Mouse (Mus musculus) intestine, embryonic 14.5 days (tissue): ENCODE results near the gene Ubqln5. TPM values are rescaled to one million over a fixed set of nuclear protein-coding genes. Genes with fewer than 3 reads are reported as not detected.

ENCODE experiments used
- ATAC-seq: fragments of 200-750 bp; cut with Nextera tagmentation; replicated peaks from 2 replicates; pipeline ENCODE4 v1.8.0; 2017; ENCODE audit warnings: low read depth, moderate number of reproducible peaks, moderate TSS enrichment, moderate library complexity; ENCODE audit not compliant: low FRiP score, low TSS enrichment
- DNase-seq: peaks from one replicate; pipeline ENCODE4 v3.0.0-alpha.2; 2018; ENCODE audit warnings: low spot score
- H3K27ac ChIP-seq: fragments of 300-500 bp; sonication (generic); 2 replicates; pipeline ENCODE4 v1.5.1; 2014; ENCODE audit warnings: low read depth, mild to moderate bottlenecking, control low read depth
- H3K27me3 ChIP-seq: fragments of 300-500 bp; sonication (generic); replicated peaks from 2 replicates; pipeline ENCODE4 v1.6.1; 2014; ENCODE audit warnings: low read length, control low read depth; ENCODE audit not compliant: control insufficient read depth, insufficient read depth
- H3K36me3 ChIP-seq: fragments of 300-500 bp; sonication (generic); 2 replicates; pipeline ENCODE4 v1.6.1; 2014; ENCODE audit warnings: low read length, control low read depth; ENCODE audit not compliant: control insufficient read depth, insufficient read depth
- H3K4me1 ChIP-seq: fragments of 300-500 bp; sonication (generic); replicated peaks from 2 replicates; pipeline ENCODE4 v1.6.1; 2014; ENCODE audit warnings: low read length, control low read depth, mixed read lengths; ENCODE audit not compliant: control insufficient read depth, insufficient read depth
- H3K4me2 ChIP-seq: fragments of 300-500 bp; sonication (generic); 2 replicates; pipeline ENCODE4 v1.6.1; 2014; ENCODE audit warnings: low read length
- H3K4me3 ChIP-seq: fragments of 300-500 bp; sonication (generic); 2 replicates; pipeline ENCODE4 v1.5.1; 2014; ENCODE audit warnings: low read depth, low read length, control low read depth, mixed read lengths
- H3K9ac ChIP-seq: fragments of 300-500 bp; sonication (generic); 2 replicates; pipeline ENCODE4 v1.6.1; 2014; ENCODE audit warnings: mild to moderate bottlenecking, low read length
- H3K9me3 ChIP-seq: fragments of 300-500 bp; sonication (generic); 2 replicates; pipeline ENCODE4 v1.6.1; 2016; ENCODE audit warnings: low read length, control low read depth; ENCODE audit not compliant: control insufficient read depth
- WGBS: fragments of 180-500 bp; shearing (Covaris S2); extraction: QIAGEN DNeasy Blood & Tissue Kit; methylation state at CpG from one replicate; pipeline ENCODE4 v1.1.7; 2014; 5-methylcytosine and 5-hydroxymethylcytosine counted together
- polyA plus RNA-seq: library from polyadenylated mRNA; unstranded; fragments of >200 nt; fragmentation: Nextera tagmentation; extraction: Ambion mirVana; gene quantifications from 2 replicates; pipeline ENCODE4 v1.2.1, GENCODE M21; 2014

Ubqln5 gene
- polyA plus RNA-seq, 1 experiment from 2014 or later = not detected

GRCm38 (mm10) chr7:104104757-104104972 lies 25.0 kb downstream of the Ubqln5 start, which contains the start of gene Olfr646:
Gene Olfr646 (plus strand): TSS chr7:104104873.
- H3K27ac ChIP-seq = no peak within 1 kb of the TSS
- H3K9me3 ChIP-seq = no peaks in the 10 kb centered on the region
- H3K4me2 ChIP-seq = no peak within 1 kb of the TSS
- no peak for DNase-seq
- H3K9ac ChIP-seq = no peak within 1 kb of the TSS
- ATAC-seq = no peak
- H3K4me3 ChIP-seq = no peak within 1 kb of the TSS
- H3K27me3 ChIP-seq = no peaks in the 10 kb centered on the region
- no peaks in the 10 kb centered on the region for H3K4me1 ChIP-seq
- no peaks in the 10 kb centered on the region for H3K36me3 ChIP-seq

GRCm38 (mm10) chr7:104103913-104104756 lies 25.5 kb downstream of the Ubqln5 start:
- Histone ChIP-seq H3K4me1 (no peaks in the 10 kb centered on the region), H3K27ac (no peak overlapping the region), H3K4me2 (no peak overlapping the region), H3K9ac (no peak overlapping the region), H3K27me3 (no peaks in the 10 kb centered on the region), H3K36me3 (no peaks in the 10 kb centered on the region), H3K9me3 (no peaks in the 10 kb centered on the region), H3K4me3 (no peak overlapping the region)
- DNase-seq (no peak), ATAC-seq (no peak)
- 42% methylated on average over 4 of the region's 4 CpGs for WGBS

- Histone ChIP-seq H3K4me2 (no peak within 1 kb of the TSS), H3K27ac (no peak within 1 kb of the TSS), H3K4me3 (no peak within 1 kb of the TSS), H3K9me3 (no peaks in the 10 kb centered on the region), H3K4me1 (no peaks in the 10 kb centered on the region), H3K9ac (no peak within 1 kb of the TSS), H3K27me3 (no peaks in the 10 kb centered on the region), H3K36me3 (no peaks in the 10 kb centered on the region)
- DNase-seq (no peak), ATAC-seq (no peak)
- WGBS = 80% methylated on average over 1 of the region's 1 CpGs
These were observed 44.3 kb downstream of the Ubqln5 start, which contains the start of gene Olfr645 for GRCm38 (mm10) chr7:104085365-104085764. Gene Olfr645 (minus strand): TSS chr7:104085465.

Other genes starting within 250 kb of the Ubqln5 start
- not detected in 2 replicates for gene Olfr66, start 243.6 kb downstream of the Ubqln5 start, polyA plus RNA-seq
- not detected in 2 replicates for gene Olfr64, start 235.3 kb downstream of the Ubqln5 start, polyA plus RNA-seq
- not detected in 2 replicates for gene Olfr65, start 226.3 kb downstream of the Ubqln5 start, polyA plus RNA-seq
- not detected in 2 replicates for gene Olfr631, start 201.0 kb downstream of the Ubqln5 start, polyA plus RNA-seq
- gene Olfr632, start 195.5 kb downstream of the Ubqln5 start, polyA plus RNA-seq = not detected in 2 replicates
- not detected in 2 replicates for gene Olfr633, start 185.4 kb downstream of the Ubqln5 start, polyA plus RNA-seq
- gene Olfr635, start 158.7 kb downstream of the Ubqln5 start, polyA plus RNA-seq = not detected in 2 replicates
- gene Olfr638, start 131.1 kb downstream of the Ubqln5 start, polyA plus RNA-seq = not detected in 2 replicates
- 0.04 TPM in 1 of 2 replicates, not detected in the other for gene Olfr639, start 112.5 kb downstream of the Ubqln5 start, polyA plus RNA-seq
- not detected in 2 replicates for gene Olfr640, start 104.3 kb downstream of the Ubqln5 start, polyA plus RNA-seq
- not detected in 2 replicates for gene Olfr641, start 94.4 kb downstream of the Ubqln5 start, polyA plus RNA-seq
- not detected in 2 replicates for gene Olfr642, start 77.2 kb downstream of the Ubqln5 start, polyA plus RNA-seq
- gene 4930516K23Rik, start 68.4 kb downstream of the Ubqln5 start, polyA plus RNA-seq = not detected in 2 replicates
- gene Olfr644, start 58.0 kb downstream of the Ubqln5 start, polyA plus RNA-seq = not detected in 2 replicates
- gene Olfr645, start 44.4 kb downstream of the Ubqln5 start, polyA plus RNA-seq = not detected in 2 replicates
- not detected in 2 replicates for gene Olfr646, start 25.0 kb downstream of the Ubqln5 start, polyA plus RNA-seq
- not detected in 2 replicates for gene Olfr643, start 7.6 kb upstream of the Ubqln5 start, polyA plus RNA-seq
- not detected in 2 replicates for gene Ubqln3, start 13.5 kb upstream of the Ubqln5 start, polyA plus RNA-seq
- not detected in 2 replicates for gene Ubqlnl, start 20.7 kb upstream of the Ubqln5 start, polyA plus RNA-seq
- gene Olfm5, start 35.0 kb upstream of the Ubqln5 start, polyA plus RNA-seq = not detected in 2 replicates
- gene Olfr648, start 53.6 kb upstream of the Ubqln5 start, polyA plus RNA-seq = 0.32 and 0.36 TPM in 2 replicates
- not detected in 2 replicates for gene Olfr649, start 66.2 kb upstream of the Ubqln5 start, polyA plus RNA-seq
- gene Trim6, start 89.0 kb upstream of the Ubqln5 start, polyA plus RNA-seq = 1.6 TPM in 2 replicates
- gene Trim34a, start 114.6 kb upstream of the Ubqln5 start, polyA plus RNA-seq = 1.5 and 1.9 TPM in 2 replicates
- gene Trim5, start 158.3 kb upstream of the Ubqln5 start, polyA plus RNA-seq = 0.12 and 0.31 TPM in 2 replicates
- gene Trim12a, start 185.6 kb upstream of the Ubqln5 start, polyA plus RNA-seq = 3.7 and 5.2 TPM in 2 replicates
- gene Trim34b, start 199.6 kb upstream of the Ubqln5 start, polyA plus RNA-seq = not detected in 2 replicates
- gene Trim12c, start 223.5 kb upstream of the Ubqln5 start, polyA plus RNA-seq = 1.6 TPM in 2 replicates
- gene Trim30b, start 240.1 kb upstream of the Ubqln5 start, polyA plus RNA-seq = 0.09 and 0.14 TPM in 2 replicates